Mouse (Mus musculus) myocyte (in vitro differentiated cells): ENCODE data around the gene Fahd1.

Source experiments
- CEBPB ChIP-seq: IDR thresholded peaks from 2 replicates; pipeline ENCODE4 v1.6.1; 2011; ENCODE audit warnings: mild to moderate bottlenecking, moderate library complexity; ENCODE audit not compliant: poor library complexity, insufficient read depth, severe bottlenecking
- E2F4 ChIP-seq: IDR thresholded peaks from one replicate; pipeline ENCODE4 v1.6.1; 2011; ENCODE audit warnings: mild to moderate bottlenecking, control low read depth, moderate library complexity; ENCODE audit not compliant: insufficient read depth
- MAX ChIP-seq: IDR thresholded peaks from one replicate; pipeline ENCODE4 v1.6.1; 2011; ENCODE audit warnings: low read depth, mild to moderate bottlenecking, control low read depth
- MYOD1 ChIP-seq, 3 experiments: IDR thresholded peaks; one replicate each; pipeline ENCODE4 v1.6.1; 2011; ENCODE audit warnings: control low read depth in 2 of 3, low read depth in 2 of 3, mild to moderate bottlenecking in 2 of 3, moderate library complexity in 1 of 3; ENCODE audit not compliant: insufficient read length in 2 of 3, control insufficient read depth in 1 of 3
- MYOG ChIP-seq, 3 experiments: IDR thresholded peaks; one replicate each; pipeline ENCODE4 v1.6.1; 2011; ENCODE audit warnings: control low read depth in 2 of 3, low read depth in 2 of 3, mild to moderate bottlenecking in 2 of 3; ENCODE audit not compliant: insufficient read length in 2 of 3, control insufficient read depth in 1 of 3, insufficient read depth in 1 of 3
- POLR2A ChIP-seq: IDR thresholded peaks from one replicate; pipeline ENCODE4 v1.6.1; 2011; ENCODE audit warnings: low read depth, mild to moderate bottlenecking, control low read depth, moderate library complexity; ENCODE audit not compliant: insufficient read length
- POLR2AphosphoS2 ChIP-seq: IDR thresholded peaks from one replicate; pipeline ENCODE4 v1.6.1; 2011; ENCODE audit warnings: low read depth, control low read depth; ENCODE audit not compliant: insufficient read length
- REST ChIP-seq: IDR thresholded peaks from one replicate; pipeline ENCODE4 v1.6.1; 2011; ENCODE audit warnings: mild to moderate bottlenecking, control low read depth, moderate library complexity; ENCODE audit not compliant: insufficient read depth, insufficient read length
- SRF ChIP-seq: IDR thresholded peaks from one replicate; pipeline ENCODE4 v1.6.1; 2011; ENCODE audit warnings: low read depth; ENCODE audit not compliant: control insufficient read depth, insufficient read length
- TCF12 ChIP-seq: IDR thresholded peaks from one replicate; pipeline ENCODE4 v1.6.1; 2011; ENCODE audit warnings: mild to moderate bottlenecking, control low read depth; ENCODE audit not compliant: poor library complexity, insufficient read depth, severe bottlenecking
- TCF3 ChIP-seq: IDR thresholded peaks from one replicate; pipeline ENCODE4 v1.6.1; 2011; ENCODE audit warnings: low read depth, control low read depth; ENCODE audit not compliant: insufficient read length
- USF1 ChIP-seq: IDR thresholded peaks from one replicate; pipeline ENCODE4 v1.6.1; 2011; ENCODE audit warnings: low read depth, mild to moderate bottlenecking, control low read depth, moderate library complexity

GRCm38 (mm10) chr17:24886932-24887271 lies 36.7 kb upstream of the Fahd1 start:
- TF ChIP-seq POLR2A (no peak), USF1 (no peak), POLR2AphosphoS2 (peak; percentile 18), MAX (no peak), TCF12 (no peak), E2F4 (no peak), TCF3 (no peak), CEBPB (no peak), MYOD1 (IDR thresholded peaks at IDR 0.05; ENCODE audit: control insufficient read depth in 1 of 3, insufficient read length in 2 of 3, low read depth in 2 of 3) (no peak), SRF (no peak), MYOG (IDR thresholded peaks at IDR 0.05; ENCODE audit: control insufficient read depth in 1 of 3, insufficient read depth in 1 of 3, insufficient read length in 2 of 3, low read depth in 2 of 3) (no peak), REST (no peak)
